Mouse (Mus musculus) E14TG2a.4 (cell line): Measurements from ENCODE around the gene Afp.

Experiments
- CTCF ChIP-seq: conservative IDR thresholded peaks from 2 replicates; pipeline ENCODE4 v1.5.1; 2014; ENCODE audit warnings: low read length
- NANOG ChIP-seq: IDR thresholded peaks from 2 replicates; pipeline ENCODE4 v1.6.1; 2014; ENCODE audit warnings: borderline replicate concordance, low read length, mixed read lengths
- POU5F1 ChIP-seq: IDR thresholded peaks from 2 replicates; pipeline ENCODE4 v1.6.1; 2014; ENCODE audit warnings: low read length, borderline replicate concordance

DNA sequence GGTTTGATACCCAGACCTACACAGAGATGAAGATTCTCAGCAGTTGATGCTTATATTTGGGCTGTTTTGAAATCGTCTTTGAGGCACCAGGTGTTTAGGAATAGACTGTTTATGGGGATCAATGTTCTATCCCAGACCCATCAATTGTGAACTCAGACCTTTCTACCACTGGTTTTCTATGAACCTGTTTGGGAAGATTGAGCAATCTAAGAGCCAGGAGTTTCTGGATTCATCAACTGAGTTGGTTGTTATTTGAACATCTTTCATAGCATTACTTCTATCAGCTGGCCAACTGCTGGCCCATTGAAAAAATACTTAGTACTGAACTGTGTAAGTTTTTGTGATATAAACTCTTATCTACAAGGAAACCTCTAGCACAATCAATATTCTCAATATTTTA is 33.3 kb upstream of the Afp start:
- TF ChIP-seq CTCF (no peak), POU5F1 (no peak), NANOG (no peak)
